Mouse (Mus musculus): ENCODE results near the gene Ankrd13b. TPM values are rescaled to one million over a fixed set of nuclear protein-coding genes. Genes with fewer than 3 reads are reported as not detected.

Ankrd13b gene
- total and polyA plus RNA-seq, 3 experiments = 0.55 to 2.7 (median 1.7) TPM

DNA sequence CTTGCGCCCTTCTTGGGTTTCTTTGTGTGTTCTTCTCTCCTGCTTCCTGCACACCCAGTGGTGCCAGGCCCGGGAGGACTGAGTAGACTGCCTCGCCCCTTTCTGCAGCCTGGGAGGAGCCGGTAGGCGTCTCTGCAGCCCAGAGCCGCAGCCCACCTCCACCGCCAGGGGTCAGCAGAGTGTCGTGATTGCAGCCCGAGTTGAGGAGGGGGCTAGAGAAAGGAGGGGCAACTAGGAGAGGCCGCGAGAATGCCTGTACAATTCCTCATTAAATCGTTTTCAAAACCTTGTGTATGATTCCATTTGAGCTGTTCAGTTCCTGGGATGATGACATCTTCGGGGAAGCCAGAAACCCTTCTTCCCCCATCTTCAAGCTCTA, 1.6 kb upstream of the Ankrd13b start:
- Histone ChIP-seq H3K36me3 (replicated peaks in 1 of 2; ENCODE audit: control insufficient read depth in 1 of 2, insufficient read depth in 1 of 2, low read length in 1 of 2) (peaks cover 0 to 7% of the 10 kb centered on the region in 2 experiments), H3K79me2 (replicated peaks; ENCODE audit: control insufficient read depth, extremely low read depth, insufficient read depth, poor library complexity, severe bottlenecking) (peaks cover 28% of the 10 kb centered on the region), H3K9me3 (replicated peaks; ENCODE audit: low read length) (no peaks in the 10 kb centered on the region), H3K27ac (ENCODE audit: insufficient read depth, low read depth) (no peak overlapping the region), H3K4me1 (ENCODE audit: control insufficient read depth in 1 of 2, insufficient read depth in 2 of 2) (peaks cover 17 to 48% of the 10 kb centered on the region in 2 experiments), H3K9ac (ENCODE audit: insufficient read depth, low read depth) (peak overlapping the region; percentile 95; the same call in 1 of the 2 replicates), H3K27me3 (replicated peaks) (peaks cover 44% of the 10 kb centered on the region), H3K4me2 (ENCODE audit: insufficient read depth, low read depth, poor library complexity, severe bottlenecking) (peak overlapping the region; percentile 90), H3K4me3 (replicated peaks in 1 of 3; ENCODE audit: low read depth in 2 of 3, low read length in 2 of 3, poor library complexity in 1 of 3) (peak overlapping the region; percentile 26 to 84 (median 29))
- peak; percentile 92 for DNase-seq (ENCODE audit: extremely low read depth)
- TF ChIP-seq ZMIZ1 (IDR thresholded peaks at IDR 0.05; ENCODE audit: low read depth, low read length) (no peak), ZC3H11A (IDR thresholded peaks at IDR 0.05; ENCODE audit: low read depth, low read length) (peak; percentile 25; the same call in 1 of the 2 replicates), POLR2A (IDR thresholded peaks at IDR 0.05; ENCODE audit: low read depth, low read length) (0 out of 2 replicates have a peak, but pooled peaks have one; percentile 45), CTCF (conservative IDR thresholded peaks at IDR 0.05 in 1 of 2, IDR thresholded peaks at IDR 0.05 in 1 of 2; ENCODE audit: low read depth in 2 of 2, low read length in 2 of 2) (peak; percentile 87 to 100), SIN3A (IDR thresholded peaks at IDR 0.05; ENCODE audit: low read length) (peak; percentile 84), MAZ (IDR thresholded peaks at IDR 0.05; ENCODE audit: low read depth, low read length) (peak; percentile 100), JUN (IDR thresholded peaks at IDR 0.05; ENCODE audit: insufficient read depth, low read depth, low read length) (no peak), KAT2A (IDR thresholded peaks at IDR 0.05; ENCODE audit: insufficient replicate concordance, low read length) (no peak), RAD21 (IDR thresholded peaks at IDR 0.05; ENCODE audit: low read depth, low read length) (peak; percentile 93), NRF1 (IDR thresholded peaks at IDR 0.05; ENCODE audit: low read depth, low read length) (peak; percentile 30; the same call in 1 of the 2 replicates), SMC3 (IDR thresholded peaks at IDR 0.05; ENCODE audit: low read depth, low read length) (peak; percentile 93), HCFC1 (IDR thresholded peaks at IDR 0.05; ENCODE audit: low read depth, low read length) (peak; percentile 66), IRF4 (IDR thresholded peaks at IDR 0.05; ENCODE audit: low read depth, low read length) (peak; percentile 74; the same call in 1 of the 2 replicates), MEF2A (IDR thresholded peaks at IDR 0.05; ENCODE audit: borderline replicate concordance, low read depth, low read length) (peak; percentile 55; the same call in 1 of the 2 replicates), ZKSCAN1 (IDR thresholded peaks at IDR 0.05; ENCODE audit: borderline replicate concordance, low read depth, low read length) (no peak), TCF12 (IDR thresholded peaks at IDR 0.05; ENCODE audit: low read depth, low read length) (peak; percentile 61), ELF1 (IDR thresholded peaks at IDR 0.05; ENCODE audit: low read depth, low read length) (peak; percentile 71), NELFE (IDR thresholded peaks at IDR 0.05; ENCODE audit: low read depth, low read length) (peak; percentile 63; the same call in 1 of the 2 replicates), ZNF384 (IDR thresholded peaks at IDR 0.05; ENCODE audit: low read depth, low read length) (peak; percentile 19; the same call in 1 of the 2 replicates), TBP (conservative IDR thresholded peaks at IDR 0.05; ENCODE audit: low read depth, low read length) (0 out of 2 replicates have a peak, but pooled peaks have one; percentile 60), CHD2 (IDR thresholded peaks at IDR 0.05; ENCODE audit: low read length) (peak; percentile 46; the same call in 1 of the 2 replicates), UBTF (IDR thresholded peaks at IDR 0.05; ENCODE audit: low read depth, low read length) (0 out of 2 replicates have a peak, but pooled peaks have one; percentile 71), ETS1 (conservative IDR thresholded peaks at IDR 0.05; ENCODE audit: low read depth, low read length) (no peak)
- dilution Hi-C loops (cut with MboI; ENCODE audit: extremely low pct_ligation_motif_present, extremely low pct_unique_long_range_greater_than_20kb, low sequenced_read_pairs) (no loop called here), in situ Hi-C loops (cut with MboI; ENCODE audit: low pct_ligation_motif_present, low pct_unique_long_range_greater_than_20kb, low sequenced_read_pairs) (no loop called here)
